Mouse (Mus musculus): ENCODE measurements around the gene Dph2. TPM values are rescaled to one million over a fixed set of nuclear protein-coding genes. Genes with fewer than 3 reads are reported as not detected.

The Dph2 gene
- polyA plus RNA-seq, 1 experiment from 2014 or later, result 27.3 TPM

- WGBS, result 90% methylated on average over 5 of the region's 5 CpGs
- no peak overlapping the region for H3K4me3 ChIP-seq
- peaks cover 12% of the 10 kb centered on the region for H3K4me1 ChIP-seq
- no peak overlapping the region for H3K9ac ChIP-seq (replicated peaks)
- H3K27ac ChIP-seq (replicated peaks), result no peak overlapping the region
- no peak overlapping the region for H3K4me2 ChIP-seq (replicated peaks)
- peaks cover 14% of the 10 kb centered on the region; the same call in 1 of the 2 replicates for H3K27me3 ChIP-seq
- no peaks in the 10 kb centered on the region for H3K9me3 ChIP-seq
- no peak for ATAC-seq (ENCODE audit: low FRiP score, low read depth)
- no peaks in the 10 kb centered on the region for H3K36me3 ChIP-seq
Measured at GRCm38 (mm10) chr4:117918762-117919161, 26.9 kb upstream of the Dph2 start.

- no peak for ATAC-seq (ENCODE audit: low FRiP score, low read depth)
- H3K27me3 ChIP-seq, result 0 out of 2 replicates have a peak, but pooled peaks cover 9% of the 10 kb centered on the region
- no peak overlapping the region for H3K27ac ChIP-seq (replicated peaks)
- no peak overlapping the region for H3K4me2 ChIP-seq (replicated peaks)
- H3K4me3 ChIP-seq, result no peak overlapping the region
- no peak overlapping the region for H3K9ac ChIP-seq (replicated peaks)
- 74% methylated on average over 3 of the region's 3 CpGs for whole genome bisulfite sequencing
- H3K36me3 ChIP-seq, result no peaks in the 10 kb centered on the region
- no peaks in the 10 kb centered on the region for H3K9me3 ChIP-seq
- H3K4me1 ChIP-seq, result peaks cover 17% of the 10 kb centered on the region
Measured at GRCm38 (mm10) chr4:117918261-117918660, 26.4 kb upstream of the Dph2 start.

- Histone ChIP-seq H3K27me3 (0 out of 2 replicates have a peak, but pooled peaks cover 5% of the 10 kb centered on the region), H3K9ac (replicated peaks) (no peak overlapping the region), H3K36me3 (no peaks in the 10 kb centered on the region), H3K4me1 (peaks cover 21% of the 10 kb centered on the region), H3K4me3 (no peak overlapping the region), H3K4me2 (replicated peaks) (no peak overlapping the region), H3K27ac (replicated peaks) (no peak overlapping the region), H3K9me3 (no peaks in the 10 kb centered on the region)
- 98% methylated on average over 4 of the region's 4 CpGs for WGBS
- ATAC-seq (ENCODE audit: low FRiP score, low read depth), result no peak
Measured at GRCm38 (mm10) chr4:117917847-117918246, 26.0 kb upstream of the Dph2 start.

DNA sequence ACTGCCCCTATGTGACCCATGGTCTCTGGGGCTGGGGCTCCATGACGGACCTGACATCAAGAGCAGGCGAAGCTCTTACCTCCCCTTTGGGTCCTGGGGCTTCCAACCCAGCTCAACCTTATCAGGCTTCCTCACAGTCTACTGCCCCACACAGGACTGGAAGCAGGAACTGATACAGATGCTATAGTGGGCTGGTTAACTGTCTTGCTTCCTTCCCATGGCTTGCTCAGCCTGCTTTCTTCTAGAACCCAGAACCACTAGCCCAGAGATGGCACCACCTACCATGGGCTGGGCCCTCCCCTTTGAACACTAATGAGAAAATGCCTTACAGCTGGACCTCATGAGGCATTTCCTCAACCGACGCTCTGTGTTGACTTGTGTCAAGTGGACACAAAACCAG is 25.6 kb upstream of the Dph2 start:
- Histone ChIP-seq H3K9me3 (no peaks in the 10 kb centered on the region), H3K4me1 (peaks cover 25% of the 10 kb centered on the region), H3K4me2 (replicated peaks) (no peak overlapping the region), H3K36me3 (no peaks in the 10 kb centered on the region), H3K27me3 (0 out of 2 replicates have a peak, but pooled peaks cover 1% of the 10 kb centered on the region), H3K4me3 (no peak overlapping the region), H3K9ac (replicated peaks) (no peak overlapping the region), H3K27ac (replicated peaks) (no peak overlapping the region)
- no peak for ATAC-seq (ENCODE audit: low FRiP score, low read depth)
- WGBS, result 86% methylated on average over 4 of the region's 4 CpGs

DNA sequence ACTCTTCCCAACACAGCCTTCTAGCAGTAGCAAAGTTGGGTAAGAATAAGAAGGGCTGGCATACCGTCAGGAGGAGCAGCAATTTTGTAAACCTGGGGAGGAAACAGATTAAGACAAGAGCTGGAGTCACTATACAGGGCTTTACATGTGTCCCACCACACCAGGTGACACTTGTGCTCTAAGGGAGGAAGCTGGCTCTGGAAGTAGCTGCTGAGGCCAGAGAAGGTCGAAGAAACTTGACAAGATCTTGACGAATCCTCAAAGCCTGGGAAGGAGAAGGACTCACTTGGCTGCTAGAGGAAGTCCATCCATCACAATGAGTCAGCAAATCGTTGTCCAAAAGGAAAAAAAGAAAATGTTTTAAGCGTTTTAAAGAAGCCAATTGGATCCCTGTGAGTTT is 24.6 kb upstream of the Dph2 start:
- Histone ChIP-seq H3K9ac (replicated peaks) (no peak overlapping the region), H3K27ac (replicated peaks) (no peak overlapping the region), H3K27me3 (no peaks in the 10 kb centered on the region), H3K4me1 (peaks cover 29% of the 10 kb centered on the region), H3K36me3 (peaks cover 9% of the 10 kb centered on the region), H3K4me3 (no peak overlapping the region), H3K9me3 (no peaks in the 10 kb centered on the region), H3K4me2 (replicated peaks) (peak overlapping the region; percentile 100; the same call in 1 of the 2 replicates)
- no peak for ATAC-seq (ENCODE audit: low FRiP score, low read depth)
- 90% methylated on average over 5 of the region's 5 CpGs for WGBS

DNA sequence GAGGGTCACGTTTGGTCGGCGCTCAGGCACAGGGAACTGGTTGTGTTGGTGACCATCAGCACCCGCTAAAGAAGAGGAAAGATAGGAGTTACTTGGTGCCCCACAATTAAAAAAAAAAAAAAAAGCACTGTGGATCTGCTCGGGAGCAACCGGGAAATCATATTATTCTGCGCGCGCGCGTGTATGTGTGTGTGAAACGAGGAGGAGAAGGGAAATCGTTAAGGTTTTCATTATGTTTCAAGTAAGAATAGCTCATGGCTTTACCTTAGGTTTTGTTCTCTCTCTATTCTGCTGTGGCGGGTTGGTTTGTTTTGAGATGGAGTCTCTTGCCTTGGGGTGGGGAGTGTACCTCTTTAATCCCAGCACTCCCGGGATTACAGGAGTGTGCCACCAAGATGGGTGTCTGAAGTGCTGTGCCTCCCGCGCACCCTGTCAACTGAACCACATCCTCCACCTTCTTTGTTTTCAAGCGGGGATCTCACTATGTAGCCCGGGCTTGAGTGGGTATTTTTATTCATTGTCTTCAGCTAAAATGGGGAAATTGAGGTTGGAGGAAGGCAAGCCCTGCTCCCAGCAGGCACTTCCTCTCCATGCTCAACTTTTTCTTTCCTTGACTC is 23.8 kb upstream of the Dph2 start:
- WGBS, result 12% methylated on average over 19 of the region's 19 CpGs
- no peak for ATAC-seq (ENCODE audit: low FRiP score, low read depth)
- peak overlapping the region; percentile 59 for H3K4me3 ChIP-seq
- no peaks in the 10 kb centered on the region for H3K9me3 ChIP-seq
- peak overlapping the region; percentile 100 for H3K4me2 ChIP-seq (replicated peaks)
- peaks cover 29% of the 10 kb centered on the region for H3K4me1 ChIP-seq
- H3K9ac ChIP-seq (replicated peaks), result peak overlapping the region; percentile 2
- no peaks in the 10 kb centered on the region for H3K27me3 ChIP-seq
- no peak overlapping the region for H3K27ac ChIP-seq (replicated peaks)
- H3K36me3 ChIP-seq, result peaks cover 17% of the 10 kb centered on the region

DNA sequence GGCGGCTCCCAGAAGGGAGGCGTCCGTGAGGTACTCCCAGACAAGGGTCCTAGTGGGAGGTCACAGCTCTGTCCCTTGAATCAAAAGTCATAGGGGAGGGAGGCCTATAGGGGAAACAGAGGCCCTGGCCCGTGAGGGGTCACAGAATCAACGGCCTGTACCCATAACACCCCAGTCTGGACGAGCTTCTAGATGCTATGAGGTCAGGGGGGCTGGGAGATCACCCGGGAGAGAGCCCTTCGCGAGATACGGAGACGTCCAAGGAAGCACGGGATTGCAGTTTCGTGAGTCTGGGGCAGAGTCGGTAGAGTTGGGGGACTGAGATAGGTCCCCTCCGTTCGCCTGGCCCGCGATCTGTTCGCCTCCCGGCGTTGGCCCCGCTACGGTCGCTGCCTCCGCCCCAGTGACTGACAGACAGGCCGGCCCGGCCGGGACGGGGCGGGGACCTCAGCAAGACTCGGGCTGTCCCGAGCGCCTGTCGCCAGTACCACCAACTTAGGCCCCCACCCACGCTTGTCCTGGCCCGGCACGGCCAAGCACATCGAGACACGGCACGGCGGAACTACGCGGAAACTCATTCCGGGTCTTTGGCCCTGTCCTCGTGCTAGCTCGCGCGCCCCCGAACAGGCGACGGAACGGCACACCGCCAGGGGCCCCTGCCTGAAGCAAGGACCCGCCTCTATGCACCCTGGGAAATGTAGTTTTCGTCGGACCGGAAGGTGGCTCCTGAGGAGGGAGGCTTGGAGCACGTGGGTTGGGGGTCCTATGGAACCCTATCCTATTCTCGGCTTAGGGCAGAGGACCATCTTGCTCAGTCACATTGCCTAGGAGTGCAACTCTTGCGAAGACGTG is 23.0 kb upstream of the Dph2 start, which contains the start of gene Ipo13:
Ipo13 (minus strand) TSS at position 409 of the 852 bp plus-strand sequence.
- peak within 1 kb of the TSS; percentile 80 for H3K27ac ChIP-seq (replicated peaks)
- peak within 1 kb of the TSS; percentile 59 for H3K4me3 ChIP-seq
- peaks cover 34% of the 10 kb centered on the region for H3K4me1 ChIP-seq
- peak; percentile 96 for ATAC-seq (ENCODE audit: low FRiP score, low read depth)
- H3K27me3 ChIP-seq, result no peaks in the 10 kb centered on the region
- WGBS, result under 1% methylated on average over 61 of the region's 61 CpGs
- no peaks in the 10 kb centered on the region for H3K9me3 ChIP-seq
- peak within 1 kb of the TSS; percentile 100 for H3K4me2 ChIP-seq (replicated peaks)
- peaks cover 22% of the 10 kb centered on the region for H3K36me3 ChIP-seq
- H3K9ac ChIP-seq (replicated peaks), result peak within 1 kb of the TSS; percentile 89

DNA sequence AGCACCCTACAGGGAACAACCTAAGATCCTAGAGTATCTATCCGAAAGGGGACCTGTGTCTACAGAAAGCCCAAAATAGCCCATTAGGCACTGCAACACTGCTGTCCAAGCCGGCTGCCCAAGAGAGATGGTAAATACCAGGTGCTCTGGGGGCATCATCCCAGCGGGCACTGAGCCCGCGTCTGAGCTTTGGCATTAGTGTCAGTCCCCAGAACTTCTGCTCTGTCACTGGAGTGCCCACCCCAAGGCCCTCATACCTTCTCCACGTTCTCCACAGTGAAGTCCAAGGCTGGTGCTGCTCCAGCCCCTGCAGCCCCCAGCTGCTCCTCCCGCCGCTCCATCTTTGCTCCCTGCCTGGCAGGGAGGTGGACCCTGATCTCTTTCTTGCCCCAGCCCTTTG is 22.2 kb upstream of the Dph2 start:
- peak; percentile 3; the same call in 1 of the 2 replicates for ATAC-seq (ENCODE audit: low FRiP score, low read depth)
- H3K27ac ChIP-seq (replicated peaks), result no peak overlapping the region
- no peaks in the 10 kb centered on the region for H3K27me3 ChIP-seq
- peak overlapping the region; percentile 89 for H3K9ac ChIP-seq (replicated peaks)
- peak overlapping the region; percentile 100 for H3K4me2 ChIP-seq (replicated peaks)
- 20% methylated on average over 8 of the region's 8 CpGs for WGBS
- peak overlapping the region; percentile 59 for H3K4me3 ChIP-seq
- H3K4me1 ChIP-seq, result peaks cover 41% of the 10 kb centered on the region
- H3K36me3 ChIP-seq, result peaks cover 26% of the 10 kb centered on the region
- H3K9me3 ChIP-seq, result no peaks in the 10 kb centered on the region

GRCm38 (mm10) chr4:117913421-117913820 is 21.6 kb upstream of the Dph2 start:
- H3K4me1 ChIP-seq, result peaks cover 48% of the 10 kb centered on the region
- H3K4me3 ChIP-seq, result peak overlapping the region; percentile 59
- ATAC-seq (ENCODE audit: low FRiP score, low read depth), result no peak
- 58% methylated on average over 3 of the region's 3 CpGs for WGBS
- no peaks in the 10 kb centered on the region for H3K27me3 ChIP-seq
- H3K27ac ChIP-seq (replicated peaks), result no peak overlapping the region
- no peaks in the 10 kb centered on the region for H3K9me3 ChIP-seq
- H3K9ac ChIP-seq (replicated peaks), result peak overlapping the region; percentile 89
- peak overlapping the region; percentile 100 for H3K4me2 ChIP-seq (replicated peaks)
- peaks cover 28% of the 10 kb centered on the region for H3K36me3 ChIP-seq

DNA sequence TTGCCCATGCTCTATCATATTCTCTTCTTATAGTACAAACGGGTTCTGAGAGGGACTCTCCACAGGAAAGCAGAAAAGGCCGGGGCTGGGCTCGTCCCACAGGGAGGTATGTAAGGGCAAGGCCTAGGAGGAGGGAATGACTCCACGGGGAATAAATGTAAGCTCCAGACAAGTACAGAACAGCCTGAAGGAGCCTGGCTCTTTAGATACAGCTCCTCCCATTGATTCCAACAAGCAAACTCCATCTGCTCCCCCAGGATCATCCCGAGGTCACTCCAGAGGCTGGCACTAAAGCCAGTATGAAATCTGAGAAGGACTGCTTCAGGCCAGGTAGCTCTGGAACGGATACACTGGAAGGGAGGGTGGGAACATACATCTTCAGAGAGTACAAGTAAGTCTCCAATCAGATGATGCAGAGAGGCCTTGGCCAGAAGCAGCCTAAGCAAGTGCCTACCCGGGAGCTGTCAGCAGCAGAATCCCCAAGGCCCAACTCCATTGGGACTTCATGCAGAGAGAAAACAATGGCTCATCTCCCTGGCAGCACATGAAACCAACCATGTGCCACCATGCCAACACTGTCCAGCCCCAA is 20.9 kb upstream of the Dph2 start:
- no peak for ATAC-seq (ENCODE audit: low FRiP score, low read depth)
- H3K36me3 ChIP-seq, result peaks cover 28% of the 10 kb centered on the region
- H3K4me1 ChIP-seq, result peaks cover 54% of the 10 kb centered on the region
- H3K27me3 ChIP-seq, result no peaks in the 10 kb centered on the region
- H3K27ac ChIP-seq (replicated peaks), result no peak overlapping the region
- H3K9ac ChIP-seq (replicated peaks), result peak overlapping the region; percentile 89
- H3K9me3 ChIP-seq, result no peaks in the 10 kb centered on the region
- peak overlapping the region; percentile 100 for H3K4me2 ChIP-seq (replicated peaks)
- WGBS, result 77% methylated on average over 7 of the region's 7 CpGs
- H3K4me3 ChIP-seq, result peak overlapping the region; percentile 59; the same call in 1 of the 2 replicates

DNA sequence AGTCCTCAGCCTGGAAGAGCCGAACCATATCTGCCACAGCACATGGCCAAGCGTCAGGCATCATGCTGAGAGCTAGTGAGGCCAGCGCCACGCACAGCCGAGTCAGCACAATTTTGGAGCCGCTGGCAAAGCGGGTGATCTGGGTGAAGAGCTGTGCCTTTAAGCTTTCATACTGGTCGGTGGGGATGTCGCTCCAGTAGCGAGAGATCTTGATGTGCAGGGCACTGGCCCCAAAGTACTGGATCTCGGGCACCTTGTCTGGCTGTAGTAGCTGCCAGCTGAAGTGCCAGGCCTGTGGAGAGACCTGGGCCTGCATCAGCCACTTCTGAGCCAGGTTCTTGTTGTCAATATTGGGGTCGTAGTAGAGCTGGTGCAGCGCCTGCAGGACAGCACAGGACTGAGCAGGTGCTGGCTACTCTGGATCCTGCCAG is 20.3 kb upstream of the Dph2 start:
- H3K27me3 ChIP-seq, result no peaks in the 10 kb centered on the region
- no peak overlapping the region for H3K4me3 ChIP-seq
- no peak for ATAC-seq (ENCODE audit: low FRiP score, low read depth)
- peaks cover 55% of the 10 kb centered on the region for H3K4me1 ChIP-seq
- WGBS, result 95% methylated on average over 13 of the region's 13 CpGs
- H3K4me2 ChIP-seq (replicated peaks), result no peak overlapping the region
- no peaks in the 10 kb centered on the region for H3K9me3 ChIP-seq
- no peak overlapping the region for H3K9ac ChIP-seq (replicated peaks)
- peaks cover 28% of the 10 kb centered on the region for H3K36me3 ChIP-seq
- no peak overlapping the region for H3K27ac ChIP-seq (replicated peaks)
